Mouse (Mus musculus) CH12.LX (cell line): ENCODE data around the gene Gch1. TPM values are rescaled to one million over a fixed set of nuclear protein-coding genes. Genes with fewer than 3 reads are reported as not detected.

ENCODE experiments used
- DNase-seq: peaks from one replicate; pipeline ENCODE4 v3.0.0-alpha.2; 2013; ENCODE audit errors: extremely low read depth
- H3K27ac ChIP-seq: 2 replicates; pipeline ENCODE4 v1.5.1; 2012; ENCODE audit warnings: low read depth, mild to moderate bottlenecking, control low read depth, moderate library complexity; ENCODE audit not compliant: insufficient read depth
- H3K27me3 ChIP-seq: replicated peaks from 2 replicates; pipeline ENCODE3; 2012; ENCODE audit warnings: inconsistent platforms
- H3K36me3 ChIP-seq, 2 experiments: replicated peaks in 1 of 2; 2 replicates each; pipeline versions ENCODE3 to v1.6.1; 2012; ENCODE audit warnings: inconsistent platforms in 1 of 2, low read length in 1 of 2, mild to moderate bottlenecking in 1 of 2, mixed read lengths in 1 of 2, moderate library complexity in 1 of 2; ENCODE audit not compliant: control insufficient read depth in 1 of 2, insufficient read depth in 1 of 2
- H3K4me1 ChIP-seq, 2 experiments: 2 replicates each; pipeline ENCODE4 v1.6.1; 2012; ENCODE audit warnings: inconsistent platforms in 1 of 2, moderate library complexity in 1 of 2; ENCODE audit not compliant: insufficient read depth in 2 of 2, control insufficient read depth in 1 of 2
- H3K4me2 ChIP-seq: 2 replicates; pipeline ENCODE4 v1.6.1; 2012; ENCODE audit warnings: low read depth, mild to moderate bottlenecking, control low read depth; ENCODE audit not compliant: poor library complexity, insufficient read depth, severe bottlenecking
- H3K4me3 ChIP-seq, 3 experiments: fragments of 150-350 bp in 1 of 3; sonication (generic) in 1 of 3; replicated peaks in 1 of 3; 2 replicates each; pipeline versions ENCODE3 to v1.5.1; 2011 to 2012; ENCODE audit warnings: low read depth in 2 of 3, low read length in 2 of 3, mild to moderate bottlenecking in 2 of 3, moderate library complexity in 2 of 3, control low read depth in 1 of 3, improper control_type of control experiment in 1 of 3, inconsistent platforms in 1 of 3, mixed read lengths in 1 of 3; ENCODE audit not compliant: poor library complexity in 1 of 3
- H3K79me2 ChIP-seq: replicated peaks from 2 replicates; pipeline ENCODE4 v1.6.1; 2012; ENCODE audit warnings: mild to moderate bottlenecking, moderate library complexity; ENCODE audit not compliant: control insufficient read depth, poor library complexity, insufficient read depth, severe bottlenecking; ENCODE audit errors: extremely low read depth
- H3K9ac ChIP-seq: 2 replicates; pipeline ENCODE4 v1.6.1; 2012; ENCODE audit warnings: low read depth, mild to moderate bottlenecking, control low read depth, moderate library complexity; ENCODE audit not compliant: insufficient read depth
- H3K9me3 ChIP-seq: replicated peaks from 2 replicates; pipeline ENCODE3; 2012; ENCODE audit warnings: low read length, inconsistent platforms, mixed read lengths
- BHLHE40 ChIP-seq: IDR thresholded peaks from 2 replicates; pipeline ENCODE4 v1.6.1; 2011; ENCODE audit warnings: mild to moderate bottlenecking, low read depth, low read length, improper control_type of control experiment
- CTCF ChIP-seq, 2 experiments: IDR thresholded peaks in 1 of 2; conservative IDR thresholded peaks in 1 of 2; 2 replicates each; pipeline ENCODE4 v1.5.1; 2011 to 2012; ENCODE audit warnings: low read depth in 2 of 2, low read length in 2 of 2, improper control_type of control experiment in 1 of 2, inconsistent platforms in 1 of 2, mild to moderate bottlenecking in 1 of 2, moderate library complexity in 1 of 2
- ELF1 ChIP-seq: IDR thresholded peaks from 2 replicates; pipeline ENCODE4 v1.6.1; 2014; ENCODE audit warnings: low read depth, mild to moderate bottlenecking, inconsistent platforms, low read length, improper control_type of control experiment
- EP300 ChIP-seq: IDR thresholded peaks from 2 replicates; pipeline ENCODE4 v1.6.1; 2011; ENCODE audit warnings: low read length, improper control_type of control experiment
- IRF4 ChIP-seq: IDR thresholded peaks from 2 replicates; pipeline ENCODE4 v1.6.1; 2014; ENCODE audit warnings: low read depth, mild to moderate bottlenecking, inconsistent platforms, low read length, improper control_type of control experiment
- MAX ChIP-seq: IDR thresholded peaks from 2 replicates; pipeline ENCODE4 v1.6.1; 2011; ENCODE audit warnings: low read length, improper control_type of control experiment
- MXI1 ChIP-seq: IDR thresholded peaks from 2 replicates; pipeline ENCODE4 v1.6.1; 2011; ENCODE audit warnings: mild to moderate bottlenecking, low read depth, low read length, improper control_type of control experiment
- RAD21 ChIP-seq: IDR thresholded peaks from 2 replicates; pipeline ENCODE4 v1.6.1; 2011; ENCODE audit warnings: low read depth, mild to moderate bottlenecking, low read length, improper control_type of control experiment, moderate library complexity
- RCOR1 ChIP-seq: conservative IDR thresholded peaks from 2 replicates; pipeline ENCODE4 v1.6.1; 2012; ENCODE audit warnings: low read depth, mild to moderate bottlenecking, inconsistent platforms, low read length, improper control_type of control experiment
- TBP ChIP-seq: conservative IDR thresholded peaks from 2 replicates; pipeline ENCODE4 v1.6.1; 2011; ENCODE audit warnings: low read depth, low read length, improper control_type of control experiment
- UBTF ChIP-seq: IDR thresholded peaks from 2 replicates; pipeline ENCODE4 v1.6.1; 2012; ENCODE audit warnings: low read depth, mild to moderate bottlenecking, inconsistent platforms, low read length, improper control_type of control experiment, moderate library complexity
- USF1 ChIP-seq: IDR thresholded peaks from 2 replicates; pipeline ENCODE4 v1.6.1; 2014; ENCODE audit warnings: low read depth, mild to moderate bottlenecking, inconsistent platforms, low read length, improper control_type of control experiment
- ZKSCAN1 ChIP-seq: IDR thresholded peaks from 2 replicates; pipeline ENCODE4 v1.6.1; 2012; ENCODE audit warnings: low read depth, inconsistent platforms, low read length, improper control_type of control experiment, borderline replicate concordance
- ZNF384 ChIP-seq: IDR thresholded peaks from 2 replicates; pipeline ENCODE4 v1.6.1; 2012; ENCODE audit warnings: low read depth, low read length, improper control_type of control experiment, inconsistent platforms
- dilution Hi-C: fragments of 300-500 bp; cut with MboI; formaldehyde crosslinking; loops from 2 replicates; pipeline ENCODE4 v1.14.3; 2020; ENCODE audit warnings: low sequenced_read_pairs; ENCODE audit not compliant: extremely low pct_unique_long_range_greater_than_20kb, extremely low pct_ligation_motif_present
- in situ Hi-C: fragments of 300-500 bp; cut with MboI; formaldehyde crosslinking; loops from 3 replicates; pipeline ENCODE4 v1.14.3; 2019; ENCODE audit warnings: low sequenced_read_pairs, low pct_ligation_motif_present, low pct_unique_long_range_greater_than_20kb, mixed read lengths
- polyA plus RNA-seq: library from polyadenylated mRNA; unstranded; fragments of >175 nt; gene quantifications from 2 replicates; pipeline ENCODE4 v1.2.1, GENCODE M21; 2012; ENCODE audit warnings: low read depth; ENCODE audit not compliant: insufficient read length
- total RNA-seq, 2 experiments: library from RNA; depleted of rRNA; stranded (reverse); fragments of 300-350 nt in 1 of 2; fragments of >200 nt in 1 of 2; gene quantifications; 2 replicates each; pipeline ENCODE4 v1.2.3; 2012 to 2014

Gch1 gene
- total and polyA plus RNA-seq, 3 experiments: 5.7 to 6.5 (median 5.7) TPM

DNA sequence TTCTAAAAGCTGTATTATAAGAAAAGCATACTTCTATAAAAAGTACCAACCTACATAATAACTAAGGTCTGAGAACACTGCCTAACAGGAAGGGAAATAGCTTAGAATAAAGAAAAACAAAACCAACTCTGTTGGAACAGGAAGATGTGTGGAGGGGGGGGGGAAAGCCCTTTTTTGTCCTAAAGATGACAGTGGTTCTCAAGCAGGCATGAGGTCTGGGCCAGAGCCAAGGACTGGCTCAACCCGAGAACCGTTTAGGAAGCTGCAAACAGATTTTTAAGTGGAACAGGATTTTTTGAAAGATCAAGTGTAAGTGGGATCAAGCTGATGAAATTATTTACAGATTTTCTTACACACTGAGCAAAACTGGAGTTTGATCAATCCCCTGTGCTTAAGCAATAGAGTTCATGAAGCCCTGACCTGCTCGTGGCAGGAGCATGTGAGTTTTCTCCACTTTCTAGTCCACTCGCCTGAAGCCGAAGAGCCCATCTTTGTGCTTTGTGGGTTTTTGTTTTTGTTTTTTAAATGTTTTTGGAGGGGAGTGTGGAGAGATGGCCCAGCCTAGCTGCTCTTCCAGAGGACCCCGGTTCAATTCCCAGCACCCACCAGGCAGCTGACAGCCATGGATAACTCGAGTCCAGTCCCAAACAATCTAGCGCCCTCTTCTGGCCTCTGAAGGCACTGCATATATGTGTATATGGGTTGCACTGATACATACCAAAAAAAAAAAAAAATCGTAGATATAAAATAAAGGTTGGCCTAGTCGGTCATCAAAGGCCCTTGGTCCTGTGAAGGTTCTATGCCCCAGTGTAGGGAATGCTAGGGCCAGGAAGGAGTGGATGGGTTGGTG, 35.5 kb upstream of the Gch1 start:
- no peak overlapping the region for H3K4me2 ChIP-seq
- H3K4me1 ChIP-seq: peaks cover 0 to 2% of the 10 kb centered on the region in 2 experiments; a peak in 1 of 4 replicates
- no peak overlapping the region for H3K9ac ChIP-seq
- in situ Hi-C loops (loop anchor here (25.0 kb wide), 1 partner anchor 337 kb away; the partner anchor contains the start of gene Samd4), dilution Hi-C loops (no loop called here)
- no peaks in the 10 kb centered on the region for H3K36me3 ChIP-seq
- no peak for DNase-seq
- H3K9me3 ChIP-seq: no peaks in the 10 kb centered on the region
- no peak overlapping the region for H3K4me3 ChIP-seq
- no peaks in the 10 kb centered on the region for H3K27me3 ChIP-seq
- no peaks in the 10 kb centered on the region for H3K79me2 ChIP-seq
- no peak overlapping the region for H3K27ac ChIP-seq
- TF ChIP-seq BHLHE40 (no peak), CTCF (conservative IDR thresholded peaks at IDR 0.05 in 1 of 2, IDR thresholded peaks at IDR 0.05 in 1 of 2; ENCODE audit: low read depth in 2 of 2, low read length in 2 of 2) (peak in 1 of 2 experiments; percentile 15; a peak in 1 of 4 replicates), MXI1 (no peak), ELF1 (no peak), RAD21 (no peak), EP300 (no peak), ZNF384 (no peak)

DNA sequence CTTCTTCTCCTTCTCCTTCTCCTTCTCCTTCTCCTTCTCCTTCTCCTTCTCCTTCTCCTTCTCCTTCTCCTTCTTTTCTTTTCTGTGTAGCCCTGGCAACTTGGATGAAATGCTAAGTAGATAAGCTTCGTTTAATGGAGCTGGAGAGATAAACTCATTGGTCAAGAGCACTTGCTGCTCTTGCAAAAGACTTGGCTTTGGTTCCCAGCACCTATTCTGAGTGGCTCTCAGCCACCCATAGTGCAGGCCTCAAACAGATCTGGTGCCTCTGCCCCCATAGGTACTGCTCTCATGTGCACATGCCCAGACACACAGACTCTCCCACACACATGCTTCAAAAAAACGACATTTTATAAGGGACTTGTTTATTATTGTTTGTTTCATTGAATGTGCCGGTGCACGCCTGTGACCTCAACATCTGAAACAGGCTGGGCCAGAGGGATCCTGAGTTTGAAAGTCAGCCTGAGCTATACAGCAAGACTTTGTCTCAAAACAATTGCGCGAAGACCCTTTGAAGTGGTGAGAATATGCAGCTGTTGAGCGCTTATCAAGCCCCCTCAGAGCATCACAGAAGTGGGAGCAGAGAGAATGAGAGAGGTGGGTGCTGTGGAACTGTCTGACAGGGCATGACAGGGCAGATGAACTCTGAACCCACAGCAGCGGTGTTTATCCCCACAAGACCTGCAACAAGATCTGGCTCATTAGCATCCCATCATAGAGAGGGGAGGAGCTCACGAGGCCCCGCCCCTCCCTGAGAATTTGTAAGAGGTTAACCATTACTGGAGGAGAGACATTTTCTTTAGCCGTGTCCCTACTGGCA, 33.6 kb upstream of the Gch1 start:
- H3K27ac ChIP-seq: no peak overlapping the region
- in situ Hi-C loops (no loop called here), dilution Hi-C loops (no loop called here)
- no peaks in the 10 kb centered on the region for H3K27me3 ChIP-seq
- H3K36me3 ChIP-seq: no peaks in the 10 kb centered on the region
- no peak overlapping the region for H3K9ac ChIP-seq
- no peak overlapping the region for H3K4me2 ChIP-seq
- TF ChIP-seq ELF1 (no peak), BHLHE40 (no peak), TBP (no peak)
- no peak for DNase-seq
- H3K79me2 ChIP-seq: no peaks in the 10 kb centered on the region
- peaks cover 6 to 10% of the 10 kb centered on the region in 2 experiments for H3K4me1 ChIP-seq
- no peaks in the 10 kb centered on the region for H3K9me3 ChIP-seq
- no peak overlapping the region for H3K4me3 ChIP-seq

- Histone ChIP-seq H3K79me2 (no peaks in the 10 kb centered on the region), H3K9me3 (no peaks in the 10 kb centered on the region), H3K27me3 (no peaks in the 10 kb centered on the region), H3K27ac (no peak overlapping the region), H3K4me3 (no peak overlapping the region), H3K4me1 (peaks cover 6 to 10% of the 10 kb centered on the region in 2 experiments), H3K36me3 (no peaks in the 10 kb centered on the region), H3K9ac (no peak overlapping the region), H3K4me2 (no peak overlapping the region)
- TF ChIP-seq MAX: no peak
- no peak for TF ChIP-seq IRF4
- TF ChIP-seq USF1: no peak
- no peak for TF ChIP-seq RCOR1
- TF ChIP-seq UBTF: no peak
- no peak for TF ChIP-seq ZKSCAN1
- no peak for DNase-seq
- in situ Hi-C loops: no loop called here
- dilution Hi-C loops: no loop called here
Observed at GRCm38 (mm10) chr14:47221567-47221966, 32.4 kb upstream of the Gch1 start.
